Mouse (Mus musculus): Measurements from ENCODE around the gene Ada. TPM values are rescaled to one million over a fixed set of nuclear protein-coding genes. Genes with fewer than 3 reads are reported as not detected.
A peak's percentile ranks its signal among the peaks of the same experiment; 100 is the strongest.

The Ada gene
- polyA plus RNA-seq, 1 experiment: 2.4 TPM

DNA sequence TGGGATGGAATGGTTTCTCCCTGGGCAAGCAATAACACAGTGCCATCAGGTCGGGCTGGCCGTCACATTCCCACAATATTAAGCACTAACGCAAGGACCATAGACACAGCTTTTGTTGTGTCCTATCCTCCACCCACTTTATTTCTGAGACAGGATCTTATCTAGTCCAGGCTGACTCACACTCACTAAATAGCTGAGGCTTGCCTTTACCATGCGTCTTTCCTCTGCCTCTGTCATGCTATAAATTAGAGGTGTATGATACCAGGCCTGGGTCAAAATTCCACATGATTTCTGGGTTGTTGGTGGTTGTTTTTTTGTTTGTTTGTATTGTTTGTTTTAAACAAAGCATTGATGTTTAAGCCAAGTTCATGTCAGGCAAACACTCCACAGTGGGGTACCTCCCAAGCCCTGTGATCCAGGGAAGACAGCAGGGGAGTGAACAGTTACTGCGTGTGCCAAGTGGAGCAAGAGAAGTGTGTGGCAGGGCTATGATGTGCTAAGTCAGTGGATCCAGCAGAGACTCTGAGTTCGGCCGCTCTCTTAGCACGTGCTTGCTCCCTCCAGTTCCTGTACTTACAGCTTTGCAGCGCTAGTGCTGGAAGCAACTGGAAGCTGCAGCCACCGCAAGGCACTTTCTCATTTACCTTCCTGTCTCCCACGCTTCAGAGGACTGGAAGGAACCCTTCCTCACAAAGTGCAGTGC is 50.8 kb downstream of the Ada start:
- Histone ChIP-seq H3K27ac (ENCODE audit: insufficient read depth, low read depth, low read length) (no peak overlapping the region), H3K27me3 (replicated peaks; ENCODE audit: control insufficient read depth, insufficient read depth, low read length) (no peaks in the 10 kb centered on the region), H3K36me3 (ENCODE audit: control insufficient read depth, insufficient read depth, low read length) (no peaks in the 10 kb centered on the region), H3K4me3 (ENCODE audit: insufficient read depth, low read depth, low read length) (no peak overlapping the region), H3K4me1 (ENCODE audit: control insufficient read depth, insufficient read depth, low read length) (peaks cover 24% of the 10 kb centered on the region)
- 59% methylated on average over 11 of the region's 11 CpGs for WGBS
- DNase-seq: no peak
- TF ChIP-seq POLR2A (IDR thresholded peaks at IDR 0.05; ENCODE audit: low read depth, low read length) (no peak), CTCF (conservative IDR thresholded peaks at IDR 0.05; ENCODE audit: insufficient read depth, insufficient read length, low read depth, low read length) (no peak)

DNA sequence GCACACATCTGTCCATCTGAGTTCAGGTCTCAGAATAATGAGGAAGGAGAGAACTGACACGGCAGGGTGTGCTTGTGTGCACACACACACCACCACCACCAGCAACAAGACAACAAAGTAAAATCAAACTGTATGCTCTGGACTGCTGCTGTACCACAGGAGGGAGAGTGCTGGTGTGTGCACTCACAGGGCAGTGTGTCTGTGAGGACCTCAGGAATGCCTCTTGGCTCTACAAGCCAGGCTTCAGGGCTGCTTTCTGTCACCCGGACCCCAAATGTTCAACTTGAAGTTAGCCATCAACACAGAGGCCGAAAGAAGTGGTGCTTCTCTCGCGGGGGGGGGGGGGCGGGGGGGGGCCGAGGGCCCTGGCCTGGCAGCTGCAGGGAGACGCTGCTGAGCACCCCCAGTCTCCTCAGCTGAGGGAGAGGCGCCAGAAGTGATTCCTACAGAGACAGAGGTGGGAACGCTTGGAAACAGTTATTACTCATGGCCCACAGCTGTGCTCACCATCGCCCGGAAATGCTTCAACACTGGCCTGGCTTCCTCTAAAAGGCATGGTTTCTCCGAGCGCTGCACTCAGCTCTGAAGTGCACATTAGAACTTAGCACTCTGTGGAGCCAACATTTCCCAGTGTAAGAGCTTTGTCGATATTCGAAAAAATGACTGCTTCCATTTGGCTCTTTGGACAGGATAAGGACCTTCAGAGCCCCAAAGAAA is 52.1 kb downstream of the Ada start:
- H3K27me3 ChIP-seq (replicated peaks; ENCODE audit: control insufficient read depth, insufficient read depth, low read length): no peaks in the 10 kb centered on the region
- 35% methylated on average over 16 of the region's 16 CpGs for WGBS
- H3K4me1 ChIP-seq (ENCODE audit: control insufficient read depth, insufficient read depth, low read length): peaks cover 27% of the 10 kb centered on the region
- 0 out of 2 replicates have a peak, but pooled peaks have one; percentile 3 for TF ChIP-seq CTCF (conservative IDR thresholded peaks at IDR 0.05; ENCODE audit: insufficient read depth, insufficient read length, low read depth, low read length)
- no peak for TF ChIP-seq POLR2A (IDR thresholded peaks at IDR 0.05; ENCODE audit: low read depth, low read length)
- H3K4me3 ChIP-seq (ENCODE audit: insufficient read depth, low read depth, low read length): no peak overlapping the region
- H3K36me3 ChIP-seq (ENCODE audit: control insufficient read depth, insufficient read depth, low read length): no peaks in the 10 kb centered on the region
- peak overlapping the region; percentile 49 for H3K27ac ChIP-seq (ENCODE audit: insufficient read depth, low read depth, low read length)
- DNase-seq: peak; percentile 50

DNA sequence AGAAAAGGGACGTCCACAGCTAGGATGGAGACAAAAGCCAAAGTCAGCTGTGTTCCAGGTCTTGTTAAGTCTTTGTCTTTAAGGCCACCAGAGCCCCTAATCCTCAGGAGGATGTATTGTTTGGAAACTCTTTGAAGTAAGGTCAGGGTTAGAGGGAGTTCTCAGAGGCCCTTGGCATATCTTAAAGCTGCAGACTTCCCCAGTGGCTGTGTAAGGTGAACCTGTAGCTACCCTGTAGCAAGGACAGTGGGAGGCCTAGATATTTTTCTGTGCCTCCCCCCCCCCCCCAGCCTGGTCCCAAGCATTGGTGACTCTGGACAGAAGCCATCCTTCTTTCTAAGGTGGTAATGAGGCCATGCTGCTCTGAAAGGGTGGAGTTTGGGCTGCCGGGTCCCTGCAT is 53.3 kb downstream of the Ada start:
- TF ChIP-seq CTCF (conservative IDR thresholded peaks at IDR 0.05; ENCODE audit: insufficient read depth, insufficient read length, low read depth, low read length) (no peak), POLR2A (IDR thresholded peaks at IDR 0.05; ENCODE audit: low read depth, low read length) (no peak)
- DNase-seq: no peak
- Histone ChIP-seq H3K4me1 (ENCODE audit: control insufficient read depth, insufficient read depth, low read length) (peaks cover 30% of the 10 kb centered on the region; the same call in 1 of the 2 replicates), H3K27me3 (replicated peaks; ENCODE audit: control insufficient read depth, insufficient read depth, low read length) (no peaks in the 10 kb centered on the region), H3K4me3 (ENCODE audit: insufficient read depth, low read depth, low read length) (no peak overlapping the region), H3K36me3 (ENCODE audit: control insufficient read depth, insufficient read depth, low read length) (no peaks in the 10 kb centered on the region), H3K27ac (ENCODE audit: insufficient read depth, low read depth, low read length) (no peak overlapping the region)
- 52% methylated on average over 2 of the region's 2 CpGs for WGBS

DNA sequence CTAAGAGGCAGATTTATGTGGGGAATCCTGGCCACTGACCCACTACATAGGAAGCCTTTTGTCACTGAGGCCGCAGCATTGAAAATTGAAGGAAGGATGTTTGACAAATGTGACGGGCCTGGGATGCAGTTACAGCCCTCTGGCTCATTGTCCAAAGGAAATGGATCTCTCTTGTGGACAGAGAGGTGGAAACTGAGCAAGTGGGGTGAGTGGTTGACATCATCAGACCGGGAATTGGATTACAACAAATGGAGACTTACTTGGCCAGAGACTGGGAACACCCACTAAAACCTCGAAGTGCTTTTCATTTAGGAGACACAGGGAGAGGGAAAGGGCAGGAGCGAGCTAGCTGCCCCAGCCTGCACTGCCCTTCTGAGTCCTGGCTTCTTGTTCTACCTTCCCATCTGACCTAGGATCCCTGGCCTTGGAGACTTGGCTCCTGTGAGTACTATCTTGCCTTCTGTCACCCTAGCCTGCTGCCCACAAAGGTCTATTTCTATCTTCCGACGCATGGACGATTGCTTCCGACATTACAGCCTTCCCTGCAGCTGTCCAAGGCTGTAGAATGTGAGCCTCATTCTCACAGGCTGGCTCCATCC is 56.2 kb downstream of the Ada start:
- Histone ChIP-seq H3K36me3 (ENCODE audit: control insufficient read depth, insufficient read depth, low read length) (no peaks in the 10 kb centered on the region), H3K27ac (ENCODE audit: insufficient read depth, low read depth, low read length) (peak overlapping the region; percentile 76), H3K27me3 (replicated peaks; ENCODE audit: control insufficient read depth, insufficient read depth, low read length) (no peaks in the 10 kb centered on the region), H3K4me3 (ENCODE audit: insufficient read depth, low read depth, low read length) (peak overlapping the region; percentile 2; the same call in 1 of the 2 replicates), H3K4me1 (ENCODE audit: control insufficient read depth, insufficient read depth, low read length) (peaks cover 28% of the 10 kb centered on the region; the same call in 1 of the 2 replicates)
- no peak for TF ChIP-seq CTCF (conservative IDR thresholded peaks at IDR 0.05; ENCODE audit: insufficient read depth, insufficient read length, low read depth, low read length)
- no peak for TF ChIP-seq POLR2A (IDR thresholded peaks at IDR 0.05; ENCODE audit: low read depth, low read length)
- peak; percentile 81 for DNase-seq
- 31% methylated on average over 9 of the region's 9 CpGs for WGBS

DNA sequence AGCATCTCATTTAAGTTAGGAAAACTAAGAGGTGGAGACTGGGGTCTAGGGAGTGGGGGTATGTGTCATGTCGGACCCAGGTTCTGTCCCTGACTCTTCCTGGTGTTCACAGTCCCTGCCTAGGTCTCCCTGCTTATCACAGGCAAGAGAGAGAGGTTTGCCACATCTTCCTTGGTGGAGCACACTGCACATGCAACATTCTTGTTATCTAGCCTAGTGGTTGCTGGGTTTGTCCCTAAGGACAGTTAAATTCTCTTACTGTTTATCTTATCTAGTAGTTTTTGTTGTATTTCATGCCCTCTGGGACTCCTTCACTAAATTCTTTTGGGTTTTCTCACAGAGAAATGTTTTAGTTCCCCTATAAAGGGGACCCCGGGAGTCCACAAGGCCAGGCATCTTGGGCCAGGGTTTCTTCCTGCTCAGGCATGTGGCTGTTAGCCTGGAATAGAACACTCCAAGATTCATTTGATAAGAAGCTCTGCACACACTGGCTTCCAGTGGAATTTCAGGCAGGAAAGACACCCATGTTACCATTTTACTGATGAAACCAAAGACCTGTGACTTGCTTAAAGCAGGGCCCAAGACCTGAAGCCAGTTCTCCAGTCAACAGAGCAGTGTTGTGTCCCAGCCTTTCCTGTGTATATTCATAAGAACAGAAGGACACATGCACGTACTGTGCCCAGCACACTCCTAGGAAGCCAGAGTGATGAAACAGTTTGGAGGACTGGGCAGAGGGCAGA is 57.0 kb downstream of the Ada start:
- Histone ChIP-seq H3K4me1 (ENCODE audit: control insufficient read depth, insufficient read depth, low read length) (peaks cover 22% of the 10 kb centered on the region; the same call in 1 of the 2 replicates), H3K4me3 (ENCODE audit: insufficient read depth, low read depth, low read length) (no peak overlapping the region), H3K27ac (ENCODE audit: insufficient read depth, low read depth, low read length) (peak overlapping the region; percentile 76), H3K36me3 (ENCODE audit: control insufficient read depth, insufficient read depth, low read length) (no peaks in the 10 kb centered on the region), H3K27me3 (replicated peaks; ENCODE audit: control insufficient read depth, insufficient read depth, low read length) (no peaks in the 10 kb centered on the region)
- TF ChIP-seq CTCF (conservative IDR thresholded peaks at IDR 0.05; ENCODE audit: insufficient read depth, insufficient read length, low read depth, low read length): no peak
- no peak for TF ChIP-seq POLR2A (IDR thresholded peaks at IDR 0.05; ENCODE audit: low read depth, low read length)
- DNase-seq: peak; percentile 51
- 45% methylated on average over 3 of the region's 3 CpGs for WGBS

DNA sequence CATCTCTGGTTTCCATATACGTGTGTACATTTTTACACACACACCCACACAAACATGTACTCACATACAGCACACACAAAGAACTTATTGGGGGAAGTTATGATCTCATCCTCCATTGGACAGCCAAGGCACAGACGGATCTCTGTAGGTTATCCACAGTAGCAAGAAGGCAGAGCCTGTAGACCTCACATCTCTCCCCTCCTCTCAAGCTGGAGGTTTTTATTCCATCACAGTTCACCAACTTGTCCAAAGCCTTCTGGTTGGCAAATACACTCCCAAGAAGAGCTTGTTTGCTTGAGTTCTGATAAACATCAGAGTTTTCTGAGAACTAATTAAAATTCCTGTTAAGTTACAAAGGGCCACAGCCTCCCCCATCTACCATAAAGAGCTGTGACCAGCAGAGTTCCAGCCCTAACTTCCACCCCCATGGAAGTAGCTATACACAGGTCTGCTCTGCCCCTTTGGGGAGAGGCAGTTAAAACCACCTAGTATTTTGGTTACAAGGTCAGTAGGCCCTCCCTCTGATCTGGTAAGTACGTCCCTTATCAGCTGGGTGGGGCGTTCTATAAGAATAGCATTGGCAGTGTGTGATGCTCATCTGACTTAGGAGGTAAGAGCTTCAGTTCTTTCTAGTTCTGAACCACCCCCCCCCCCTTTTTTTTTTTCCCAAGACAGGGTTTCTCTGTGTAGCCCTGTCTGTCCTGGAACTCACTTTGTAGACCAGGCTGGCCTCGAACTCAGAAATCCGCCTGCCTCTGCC is 58.0 kb downstream of the Ada start:
- TF ChIP-seq POLR2A (IDR thresholded peaks at IDR 0.05; ENCODE audit: low read depth, low read length) (no peak), CTCF (conservative IDR thresholded peaks at IDR 0.05; ENCODE audit: insufficient read depth, insufficient read length, low read depth, low read length) (no peak)
- H3K4me3 ChIP-seq (ENCODE audit: insufficient read depth, low read depth, low read length): no peak overlapping the region
- no peaks in the 10 kb centered on the region for H3K36me3 ChIP-seq (ENCODE audit: control insufficient read depth, insufficient read depth, low read length)
- H3K4me1 ChIP-seq (ENCODE audit: control insufficient read depth, insufficient read depth, low read length): peaks cover 19% of the 10 kb centered on the region; the same call in 1 of the 2 replicates
- H3K27me3 ChIP-seq (replicated peaks; ENCODE audit: control insufficient read depth, insufficient read depth, low read length): no peaks in the 10 kb centered on the region
- 77% methylated on average over 6 of the region's 6 CpGs for WGBS
- peak overlapping the region; percentile 89 for H3K27ac ChIP-seq (ENCODE audit: insufficient read depth, low read depth, low read length)
- peak; percentile 43 for DNase-seq
